Mouse (Mus musculus) kidney, embryonic 15.5 days (tissue): Measurements from ENCODE around the gene Olfr235. TPM values are rescaled to one million over a fixed set of nuclear protein-coding genes. Genes with fewer than 3 reads are reported as not detected.
"Not testable (repeated sequence)": the region's sequence is repeated elsewhere in the genome, so short reads cannot be mapped to it uniquely, and the experiment has no call there.

ENCODE experiments used
- ATAC-seq: fragments of 200-750 bp; cut with Nextera tagmentation; replicated peaks from 2 replicates; pipeline ENCODE4 v1.8.0; 2017; ENCODE audit warnings: moderate TSS enrichment; ENCODE audit not compliant: low FRiP score
- H3K27ac ChIP-seq: fragments of 300-500 bp; sonication (generic); 2 replicates; pipeline ENCODE4 v1.5.1; 2015; ENCODE audit warnings: mild to moderate bottlenecking, inconsistent platforms
- H3K27me3 ChIP-seq: fragments of 300-500 bp; sonication (generic); 2 replicates; pipeline ENCODE4 v1.6.1; 2015; ENCODE audit warnings: inconsistent platforms
- H3K36me3 ChIP-seq: fragments of 300-500 bp; sonication (generic); 2 replicates; pipeline ENCODE4 v1.6.1; 2015; ENCODE audit warnings: inconsistent platforms
- H3K4me1 ChIP-seq: fragments of 300-500 bp; sonication (generic); 2 replicates; pipeline ENCODE4 v1.6.1; 2015; ENCODE audit warnings: inconsistent platforms
- H3K4me2 ChIP-seq: fragments of 300-500 bp; sonication (generic); 2 replicates; pipeline ENCODE4 v1.6.1; 2015; ENCODE audit warnings: moderate library complexity, mild to moderate bottlenecking, inconsistent platforms
- H3K4me3 ChIP-seq: fragments of 300-500 bp; sonication (generic); replicated peaks from 2 replicates; pipeline ENCODE4 v1.5.1; 2015; ENCODE audit warnings: mild to moderate bottlenecking, inconsistent platforms
- H3K9ac ChIP-seq: fragments of 300-500 bp; sonication (generic); 2 replicates; pipeline ENCODE4 v1.6.1; 2015; ENCODE audit warnings: mild to moderate bottlenecking, inconsistent platforms
- H3K9me3 ChIP-seq: fragments of 300-500 bp; sonication (generic); replicated peaks from 2 replicates; pipeline ENCODE4 v1.6.1; 2016; ENCODE audit warnings: inconsistent platforms
- WGBS: fragments of 180-500 bp; shearing (Covaris S2); methylation state at CpG from one replicate; pipeline ENCODE4 v1.1.7; 2015; ENCODE audit warnings: mixed read lengths; 5-methylcytosine and 5-hydroxymethylcytosine counted together
- polyA plus RNA-seq: library from polyadenylated mRNA; unstranded; fragments of >200 nt; fragmentation: Nextera tagmentation; extraction: Ambion mirVana; gene quantifications from 2 replicates; pipeline ENCODE4 v1.2.1, GENCODE M21; 2015

Gene Olfr235
- polyA plus RNA-seq: not detected in 2 replicates

DNA sequence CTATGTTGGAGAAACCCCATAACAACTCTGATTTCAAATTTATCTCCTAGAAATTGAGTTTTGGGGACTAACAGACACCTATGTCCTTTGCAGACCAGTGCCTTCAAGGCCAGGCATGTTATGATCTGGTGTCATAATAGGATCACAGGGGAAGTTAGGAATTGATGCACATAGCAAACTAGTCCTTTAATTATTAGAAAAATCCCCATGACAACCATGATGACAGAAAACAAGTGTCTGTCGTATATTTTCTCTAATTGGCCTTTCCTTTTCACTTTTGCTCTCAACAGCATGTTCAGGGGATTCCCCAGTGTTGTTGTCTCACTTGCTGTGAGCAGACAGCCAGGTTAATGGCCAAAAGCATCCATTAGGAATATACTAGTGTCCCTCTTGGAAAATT lies at the start of gene Olfr235:
Gene Olfr235, plus strand, starts transcription at position 301 of the 400 bp plus-strand sequence.
- Histone ChIP-seq H3K4me1 (no peaks in the 10 kb centered on the region), H3K9ac (no peak within 1 kb of the TSS), H3K4me2 (no peak within 1 kb of the TSS), H3K4me3 (no peak within 1 kb of the TSS), H3K27ac (no peak within 1 kb of the TSS), H3K27me3 (no peaks in the 10 kb centered on the region), H3K36me3 (no peaks in the 10 kb centered on the region), H3K9me3 (no peaks in the 10 kb centered on the region)
- no peak for ATAC-seq
- 61% methylated on average over 1 of the region's 1 CpGs for WGBS

DNA sequence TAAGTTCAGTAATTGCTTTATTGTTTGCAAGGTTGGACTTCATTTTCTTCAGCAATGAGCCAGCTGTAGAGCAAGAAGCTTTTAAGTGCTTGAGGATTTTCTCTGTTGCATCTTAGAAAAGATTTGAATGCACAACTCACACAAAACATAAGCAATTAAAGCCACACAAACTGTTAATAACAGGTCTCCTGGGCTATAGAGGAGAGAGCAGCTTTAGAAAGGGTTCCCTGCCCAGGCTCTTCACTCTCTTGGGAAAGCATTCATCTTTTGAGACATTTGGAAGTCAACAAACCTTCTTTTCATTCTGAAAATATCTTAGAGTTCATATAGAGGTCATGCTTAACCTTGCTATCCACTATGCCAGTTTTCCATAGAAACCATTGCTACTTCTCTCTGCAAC lies 28.3 kb upstream of the Olfr235 start, which contains the start of gene Olfr1432:
Gene Olfr1432, minus strand, starts transcription at position 101 of the 400 bp plus-strand sequence.
- not testable (repeated sequence) for H3K36me3 ChIP-seq, H3K4me3 ChIP-seq, H3K27me3 ChIP-seq, H3K27ac ChIP-seq, H3K4me2 ChIP-seq, ATAC-seq, H3K4me1 ChIP-seq, H3K9me3 ChIP-seq, H3K9ac ChIP-seq

DNA sequence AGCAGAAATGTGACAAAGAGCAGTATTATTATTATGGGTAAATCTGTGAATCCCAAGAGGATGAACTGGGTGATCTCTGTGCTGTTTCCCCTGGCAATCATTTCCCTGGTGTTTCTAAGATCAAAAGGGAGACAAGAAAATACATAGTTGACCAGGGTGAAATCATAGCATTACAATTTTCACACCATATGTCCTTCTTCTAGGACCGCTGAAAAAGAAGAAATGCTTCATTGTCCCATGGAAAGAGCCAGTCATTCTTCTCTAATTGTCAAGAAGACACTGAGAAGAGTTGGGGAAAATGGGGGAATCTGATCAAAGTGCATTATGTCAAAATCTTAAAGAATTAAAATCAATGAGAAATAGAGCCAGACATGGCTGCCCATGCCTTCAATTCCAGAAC lies 19.3 kb upstream of the Olfr235 start, which contains the start of gene Olfr262:
Gene Olfr262, minus strand, starts transcription at position 101 of the 400 bp plus-strand sequence.
- no peak for ATAC-seq
- Histone ChIP-seq H3K4me1 (no peaks in the 10 kb centered on the region), H3K4me3 (no peak within 1 kb of the TSS), H3K9me3 (no peaks in the 10 kb centered on the region), H3K27me3 (no peaks in the 10 kb centered on the region), H3K27ac (no peak within 1 kb of the TSS), H3K36me3 (no peaks in the 10 kb centered on the region), H3K4me2 (no peak within 1 kb of the TSS), H3K9ac (no peak within 1 kb of the TSS)
- 77% methylated on average over 1 of the region's 1 CpGs for WGBS

DNA sequence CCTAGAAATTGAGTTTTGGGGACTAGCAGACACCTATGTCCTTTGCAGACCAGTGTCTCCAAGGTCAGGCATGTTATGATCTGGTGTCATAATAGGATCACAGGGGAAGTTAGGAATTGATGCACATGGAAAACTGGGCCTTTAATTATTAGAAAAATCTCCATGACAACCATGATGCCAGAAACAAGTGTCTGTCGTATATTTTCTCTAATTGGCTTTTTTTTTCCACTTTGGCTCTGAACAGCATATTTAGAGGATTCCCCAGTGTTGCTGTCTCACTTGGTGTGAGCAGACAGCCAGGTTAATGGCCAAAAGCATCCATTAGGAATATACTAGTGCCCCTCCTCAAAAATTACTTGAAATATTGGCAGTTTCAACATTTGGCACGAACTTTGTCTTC lies 18.7 kb downstream of the Olfr235 start, which contains the start of gene Olfr1434:
Gene Olfr1434, plus strand, starts transcription at position 301 of the 400 bp plus-strand sequence.
- Histone ChIP-seq H3K9me3 (no peaks in the 10 kb centered on the region), H3K27me3 (no peaks in the 10 kb centered on the region), H3K4me1 (no peaks in the 10 kb centered on the region), H3K4me2 (no peak within 1 kb of the TSS), H3K4me3 (no peak within 1 kb of the TSS), H3K9ac (no peak within 1 kb of the TSS), H3K36me3 (no peaks in the 10 kb centered on the region), H3K27ac (no peak within 1 kb of the TSS)
- no peak for ATAC-seq
- 67% methylated on average over 2 of the region's 2 CpGs for WGBS

DNA sequence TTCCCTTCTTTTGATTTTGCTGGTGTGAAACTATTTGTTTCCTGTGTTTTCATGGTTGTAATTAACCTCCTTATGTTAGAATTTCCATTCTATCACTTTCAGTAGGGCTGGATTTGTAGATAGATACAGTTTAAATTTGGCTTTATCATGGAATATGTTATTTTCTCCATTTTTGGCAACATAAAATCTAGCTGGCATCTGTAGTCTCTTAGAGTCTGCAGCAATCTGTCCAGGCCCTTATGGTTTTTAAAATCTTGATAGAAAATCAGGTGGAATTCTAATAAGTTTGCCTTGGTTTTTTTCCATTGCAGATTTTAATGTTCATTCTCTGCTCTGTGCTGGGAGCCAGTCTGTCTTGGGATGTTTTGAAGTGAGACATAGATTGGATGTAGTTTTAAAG lies 32.1 kb downstream of the Olfr235 start:
- Histone ChIP-seq H3K27ac (no peak overlapping the region), H3K9ac (no peak overlapping the region), H3K4me1 (no peaks in the 10 kb centered on the region), H3K4me3 (no peak overlapping the region), H3K27me3 (no peaks in the 10 kb centered on the region), H3K36me3 (no peaks in the 10 kb centered on the region), H3K9me3 (no peaks in the 10 kb centered on the region), H3K4me2 (no peak overlapping the region)
- no peak for ATAC-seq

DNA sequence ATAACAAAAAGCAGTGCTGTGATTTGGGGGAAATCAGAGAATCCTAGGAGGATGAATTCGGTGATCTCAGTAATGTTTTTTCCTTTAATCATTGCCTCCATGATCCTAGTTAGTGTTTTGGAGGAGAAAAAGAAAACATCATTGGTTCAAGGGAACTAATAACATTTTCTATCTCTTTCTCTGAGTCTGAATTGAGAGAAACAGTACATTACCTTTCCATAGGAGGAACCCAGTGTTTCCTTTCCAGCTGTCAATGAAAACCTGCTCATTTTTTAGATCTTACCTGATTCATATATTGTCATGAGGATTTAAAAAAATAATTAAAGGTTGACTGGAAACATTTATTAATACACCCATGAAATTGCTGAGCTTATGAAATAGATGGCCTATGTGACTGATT lies 38.2 kb downstream of the Olfr235 start, which contains the start of gene Olfr1436:
Gene Olfr1436, minus strand, starts transcription at position 101 of the 400 bp plus-strand sequence.
- H3K9me3 ChIP-seq, H3K27ac ChIP-seq, ATAC-seq, H3K9ac ChIP-seq, H3K27me3 ChIP-seq, H3K4me2 ChIP-seq, H3K4me1 ChIP-seq, H3K4me3 ChIP-seq, H3K36me3 ChIP-seq: not testable (repeated sequence)
- 83% methylated on average over 1 of the region's 1 CpGs for WGBS

Other genes with a start within 250 kb of the Olfr235 start
- not detected in 2 replicates for gene Olfr1423, start 219.7 kb upstream of the Olfr235 start, polyA plus RNA-seq
- not detected in 2 replicates for gene Olfr1424, start 198.3 kb upstream of the Olfr235 start, polyA plus RNA-seq
- not detected in 2 replicates for gene Olfr1425, start 183.3 kb upstream of the Olfr235 start, polyA plus RNA-seq
- gene Olfr1426, start 169.0 kb upstream of the Olfr235 start, polyA plus RNA-seq: not detected in 2 replicates
- not detected in 2 replicates for gene Olfr1427, start 157.7 kb upstream of the Olfr235 start, polyA plus RNA-seq
- not detected in 2 replicates for gene Olfr1428, start 145.1 kb upstream of the Olfr235 start, polyA plus RNA-seq
- not detected in 2 replicates for gene Olfr76, start 137.8 kb upstream of the Olfr235 start, polyA plus RNA-seq
- not detected in 2 replicates for gene Olfr1555-ps1, start 90.9 kb upstream of the Olfr235 start, polyA plus RNA-seq
- gene Olfr1431, start 60.4 kb upstream of the Olfr235 start, polyA plus RNA-seq: not detected in 2 replicates
- not detected in 2 replicates for gene Olfr1432, start 28.4 kb upstream of the Olfr235 start, polyA plus RNA-seq
- not detected in 2 replicates for gene Olfr262, start 19.4 kb upstream of the Olfr235 start, polyA plus RNA-seq
- gene Olfr1434, start 18.8 kb downstream of the Olfr235 start, polyA plus RNA-seq: not detected in 2 replicates
- not detected in 2 replicates for gene Olfr1436, start 38.1 kb downstream of the Olfr235 start, polyA plus RNA-seq
- gene Olfr1437, start 64.1 kb downstream of the Olfr235 start, polyA plus RNA-seq: not detected in 2 replicates
- gene Olfr1438-ps1, start 74.9 kb downstream of the Olfr235 start, polyA plus RNA-seq: not detected in 2 replicates
- not detected in 2 replicates for gene Olfr1440, start 126.2 kb downstream of the Olfr235 start, polyA plus RNA-seq
- not detected in 2 replicates for gene Olfr1441, start 156.4 kb downstream of the Olfr235 start, polyA plus RNA-seq
- not detected in 2 replicates for gene Pfpl, start 166.9 kb downstream of the Olfr235 start, polyA plus RNA-seq
- 0.57 and 0.62 TPM in 2 replicates for gene Mpeg1, start 199.7 kb downstream of the Olfr235 start, polyA plus RNA-seq
- gene Dtx4, start 240.4 kb downstream of the Olfr235 start, polyA plus RNA-seq: 6.2 and 6.7 TPM in 2 replicates